Mouse (Mus musculus) heart, embryonic 11.5 days (tissue): ENCODE data around the gene Sh3bgrl. TPM values are rescaled to one million over a fixed set of nuclear protein-coding genes. Genes with fewer than 3 reads are reported as not detected.
"Not testable (repeated sequence)": the region's sequence is repeated elsewhere in the genome, so short reads cannot be mapped to it uniquely, and the experiment has no call there.

Experiments
- ATAC-seq: fragments of 200-750 bp; cut with Nextera tagmentation; replicated peaks from 2 replicates; pipeline ENCODE4 v1.8.0; 2017; ENCODE audit warnings: moderate library complexity; ENCODE audit not compliant: insufficient number of reproducible peaks, low FRiP score, low TSS enrichment
- H3K27ac ChIP-seq: fragments of 300-500 bp; sonication (generic); 2 replicates; pipeline ENCODE4 v1.5.1; 2014; ENCODE audit warnings: mild to moderate bottlenecking, low read depth, low read length
- H3K27me3 ChIP-seq: fragments of 300-500 bp; sonication (generic); 2 replicates; pipeline ENCODE4 v1.6.1; 2014; ENCODE audit warnings: mild to moderate bottlenecking, low read length, mixed read lengths; ENCODE audit not compliant: control insufficient read depth, insufficient read depth
- H3K36me3 ChIP-seq: fragments of 300-500 bp; sonication (generic); 2 replicates; pipeline ENCODE4 v1.6.1; 2014; ENCODE audit warnings: mild to moderate bottlenecking, low read length, moderate library complexity, mixed read lengths; ENCODE audit not compliant: control insufficient read depth, insufficient read depth
- H3K4me1 ChIP-seq: fragments of 300-500 bp; sonication (generic); 2 replicates; pipeline ENCODE4 v1.6.1; 2014; ENCODE audit warnings: low read length; ENCODE audit not compliant: control insufficient read depth, insufficient read depth
- H3K4me2 ChIP-seq: fragments of 300-500 bp; sonication (generic); 2 replicates; pipeline ENCODE4 v1.6.1; 2014; ENCODE audit warnings: mild to moderate bottlenecking, moderate library complexity
- H3K4me3 ChIP-seq: fragments of 300-500 bp; sonication (generic); 2 replicates; pipeline ENCODE4 v1.5.1; 2014; ENCODE audit warnings: low read depth, low read length
- H3K9ac ChIP-seq: fragments of 300-500 bp; sonication (generic); 2 replicates; pipeline ENCODE4 v1.6.1; 2014; ENCODE audit warnings: mild to moderate bottlenecking, low read depth, low read length, moderate library complexity
- H3K9me3 ChIP-seq: fragments of 300-500 bp; sonication (generic); replicated peaks from 2 replicates; pipeline ENCODE4 v1.6.1; 2016; ENCODE audit warnings: low read length; ENCODE audit not compliant: control insufficient read depth
- WGBS: fragments of 180-500 bp; shearing (Covaris S2); extraction: QIAGEN DNeasy Blood & Tissue Kit; methylation state at CpG from one replicate; pipeline ENCODE4 v1.1.7; 2014; ENCODE audit not compliant: insufficient replicate concordance; 5-methylcytosine and 5-hydroxymethylcytosine counted together
- polyA plus RNA-seq: library from polyadenylated mRNA; unstranded; fragments of >200 nt; fragmentation: Nextera tagmentation; extraction: Ambion mirVana; gene quantifications from 2 replicates; pipeline ENCODE4 v1.2.1, GENCODE M21; 2014

Gene Sh3bgrl
- polyA plus RNA-seq: 94.0 and 100 TPM in 2 replicates

DNA sequence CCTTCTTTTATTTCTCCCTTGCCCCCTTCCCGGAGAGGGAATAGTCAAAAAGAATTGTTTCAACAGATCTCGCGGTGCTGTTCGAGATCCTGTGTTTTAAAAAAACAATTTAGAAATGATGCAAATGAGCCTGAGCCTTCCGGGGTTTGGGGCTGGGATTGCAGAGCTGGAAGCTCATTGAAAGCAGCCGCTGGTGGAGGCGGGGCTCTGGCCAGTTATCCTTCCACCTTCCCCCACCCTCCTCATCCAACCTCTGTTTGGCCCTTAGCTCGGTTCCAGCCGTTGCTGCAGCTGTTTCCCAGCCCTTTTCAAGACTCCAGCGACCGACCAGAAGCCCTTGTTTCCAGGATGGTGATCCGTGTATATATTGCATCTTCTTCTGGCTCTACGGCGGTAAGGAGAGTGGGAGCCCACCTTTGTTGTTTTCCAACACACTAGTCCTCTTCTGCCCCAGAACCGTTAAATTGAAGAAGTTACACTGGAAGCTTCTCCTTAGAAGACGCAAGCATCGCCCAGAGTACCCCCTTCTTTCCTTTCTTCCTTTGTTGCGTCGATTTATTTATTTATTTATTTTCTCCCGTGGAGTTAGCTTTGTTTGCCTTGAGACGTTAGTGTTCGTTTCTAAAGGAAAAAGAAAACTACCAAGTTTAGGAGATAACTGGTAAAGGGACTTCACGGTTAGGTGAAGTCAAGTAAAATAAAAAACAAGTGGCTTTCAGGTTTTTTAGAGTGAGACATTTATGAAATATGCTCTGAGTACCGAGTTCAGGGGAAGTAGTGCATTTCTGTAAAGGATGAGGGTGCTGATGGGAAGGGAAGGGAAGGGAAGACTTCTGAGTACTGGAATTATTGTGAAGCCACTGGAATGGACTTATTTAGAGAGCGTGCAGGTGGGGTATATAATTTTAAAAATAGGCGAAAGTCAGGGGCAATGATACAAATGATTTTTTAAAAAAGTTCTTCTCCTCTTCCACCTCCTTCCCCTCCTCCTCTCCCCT, at the start of gene Sh3bgrl:
Sh3bgrl (plus strand) TSS at position 121 of the 998 bp plus-strand sequence.
- no peaks in the 10 kb centered on the region for H3K9me3 ChIP-seq

DNA sequence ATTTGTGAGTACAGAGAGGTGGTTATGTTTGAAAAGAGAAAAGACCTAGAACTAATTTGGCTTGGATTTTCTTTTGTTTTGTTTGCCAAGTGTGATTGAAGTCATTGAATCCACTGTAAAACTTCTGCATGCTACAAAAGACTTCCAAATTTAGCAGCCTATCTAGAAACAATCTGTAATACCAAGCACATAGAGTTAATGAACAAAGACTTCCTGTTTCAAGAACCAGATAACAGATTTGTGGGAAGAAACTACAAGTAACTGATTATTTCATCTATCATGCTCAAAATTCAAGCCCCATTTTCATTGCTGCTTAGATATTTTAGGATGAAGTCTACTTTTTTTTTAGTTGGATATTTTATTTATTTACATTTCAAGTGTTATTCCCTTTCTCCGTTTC, 47.4 kb upstream of the Sh3bgrl start:
- Histone ChIP-seq H3K9ac (no peak overlapping the region), H3K9me3 (no peaks in the 10 kb centered on the region), H3K27ac (no peak overlapping the region), H3K36me3 (no peaks in the 10 kb centered on the region), H3K27me3 (no peaks in the 10 kb centered on the region), H3K4me2 (no peak overlapping the region), H3K4me1 (no peaks in the 10 kb centered on the region), H3K4me3 (no peak overlapping the region)
- ATAC-seq: no peak
- 42% methylated on average over 1 of the region's 1 CpGs for WGBS

More for the DNA sequence above, at the start of gene Sh3bgrl:
- H3K27me3 ChIP-seq: no peaks in the 10 kb centered on the region
- H3K36me3 ChIP-seq: no peaks in the 10 kb centered on the region
- peak within 1 kb of the TSS; percentile 74 for H3K9ac ChIP-seq
- peak within 1 kb of the TSS; percentile 83 for H3K27ac ChIP-seq
- H3K4me3 ChIP-seq: peak within 1 kb of the TSS; percentile 55
- H3K4me1 ChIP-seq: no peaks in the 10 kb centered on the region
- 17% methylated on average over 26 of the region's 26 CpGs for WGBS
- peak within 1 kb of the TSS; percentile 58 for H3K4me2 ChIP-seq
- peak; percentile 76 for ATAC-seq

DNA sequence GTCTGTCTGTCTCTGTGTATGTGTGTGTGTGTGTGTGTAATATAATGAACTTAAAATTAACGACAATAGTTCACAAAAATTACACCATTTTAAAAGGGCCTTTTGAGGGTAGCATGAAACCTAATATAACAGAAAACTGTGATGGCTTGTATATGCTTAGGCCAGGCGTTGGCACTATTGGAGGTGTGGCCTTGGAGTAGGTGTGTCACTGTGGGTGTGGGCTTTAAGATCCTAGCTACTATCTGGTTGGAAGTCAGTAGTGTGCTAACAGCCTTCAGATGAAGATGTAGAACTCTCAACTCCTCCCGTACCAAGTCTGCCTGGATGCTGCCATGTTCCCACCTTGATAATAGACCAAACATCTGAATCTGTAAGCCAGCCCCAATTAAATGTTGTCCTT, 23.4 kb upstream of the Sh3bgrl start:
- H3K36me3 ChIP-seq: no peaks in the 10 kb centered on the region
- no peak overlapping the region for H3K4me2 ChIP-seq
- no peak overlapping the region for H3K27ac ChIP-seq
- H3K9me3 ChIP-seq: no peaks in the 10 kb centered on the region
- no peak overlapping the region for H3K4me3 ChIP-seq
- ATAC-seq: no peak
- H3K9ac ChIP-seq: no peak overlapping the region
- WGBS: 66% methylated on average over 3 of the region's 3 CpGs
- H3K27me3 ChIP-seq: no peaks in the 10 kb centered on the region
- H3K4me1 ChIP-seq: no peaks in the 10 kb centered on the region

DNA sequence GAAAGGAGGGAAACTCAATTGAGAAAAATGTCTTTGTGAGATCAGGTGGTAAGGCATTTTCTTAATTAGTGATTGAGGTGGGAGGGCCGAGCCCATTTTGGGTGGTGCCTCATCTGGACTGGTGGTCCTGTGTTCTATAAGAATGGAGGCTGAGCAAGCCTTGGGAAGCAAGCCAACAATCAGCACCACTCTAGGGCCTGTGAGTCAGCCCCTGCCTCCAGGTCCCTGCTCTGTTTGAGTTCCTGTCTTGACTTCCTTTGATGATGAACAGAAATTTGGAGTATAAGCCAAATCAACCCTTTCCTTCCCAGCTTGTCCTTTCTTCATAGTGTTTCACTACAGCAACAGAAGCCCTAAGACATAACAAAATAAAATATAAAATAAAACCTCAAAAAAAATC, 19.4 kb upstream of the Sh3bgrl start:
- H3K36me3 ChIP-seq: no peaks in the 10 kb centered on the region
- H3K9me3 ChIP-seq: no peaks in the 10 kb centered on the region
- no peak overlapping the region for H3K4me3 ChIP-seq
- H3K9ac ChIP-seq: no peak overlapping the region
- H3K4me1 ChIP-seq: no peaks in the 10 kb centered on the region
- no peaks in the 10 kb centered on the region for H3K27me3 ChIP-seq
- no peak for ATAC-seq
- 78% methylated on average over 1 of the region's 1 CpGs for WGBS
- H3K4me2 ChIP-seq: no peak overlapping the region
- H3K27ac ChIP-seq: no peak overlapping the region

DNA sequence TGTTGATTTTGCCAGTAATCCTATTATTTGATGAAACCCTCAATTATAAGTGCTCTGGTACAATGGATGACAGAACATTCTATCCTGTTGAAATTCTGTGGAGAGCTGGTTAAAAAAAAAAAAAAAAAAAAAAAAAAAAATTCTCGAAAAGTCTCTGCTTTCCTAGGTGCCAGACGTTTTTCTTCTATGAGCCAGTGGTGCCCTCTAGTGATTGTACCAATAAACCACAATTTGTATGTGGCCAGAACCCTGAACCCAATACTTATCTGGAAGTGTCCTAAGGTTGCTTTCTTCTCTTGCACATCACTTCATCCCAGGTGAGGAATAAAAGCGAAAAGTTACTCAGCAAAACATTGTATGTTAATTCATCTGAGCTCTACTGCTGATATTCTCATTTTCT, 18.8 kb upstream of the Sh3bgrl start:
- Histone ChIP-seq H3K9ac (no peak overlapping the region), H3K4me3 (no peak overlapping the region), H3K4me1 (no peaks in the 10 kb centered on the region), H3K27me3 (no peaks in the 10 kb centered on the region), H3K4me2 (no peak overlapping the region), H3K36me3 (no peaks in the 10 kb centered on the region), H3K9me3 (no peaks in the 10 kb centered on the region), H3K27ac (no peak overlapping the region)
- WGBS: 22% methylated on average over 3 of the region's 3 CpGs
- ATAC-seq: no peak

DNA sequence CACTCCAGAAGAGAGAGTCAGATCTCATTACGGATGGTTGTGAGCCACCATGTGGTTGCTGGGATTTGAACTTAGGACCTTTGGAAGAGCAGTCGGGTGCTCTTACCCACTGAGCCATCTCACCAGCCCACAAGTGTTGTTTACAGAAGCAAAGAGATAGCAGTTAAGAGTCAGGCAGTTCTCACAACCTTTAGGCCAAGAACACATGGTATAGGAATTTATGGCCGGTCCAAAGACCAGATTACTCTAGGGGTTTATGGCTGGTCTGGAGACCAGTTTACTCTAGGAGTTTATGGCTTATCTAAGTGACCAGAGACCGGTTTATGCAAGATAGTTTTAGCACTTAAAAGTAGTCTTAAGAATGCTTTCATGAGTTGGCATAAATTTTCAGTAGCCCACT, 15.8 kb upstream of the Sh3bgrl start:
- H3K4me1 ChIP-seq, H3K36me3 ChIP-seq, H3K27me3 ChIP-seq, H3K4me2 ChIP-seq, H3K27ac ChIP-seq, H3K9ac ChIP-seq, H3K9me3 ChIP-seq, H3K4me3 ChIP-seq, ATAC-seq: not testable (repeated sequence)
- 63% methylated on average over 3 of the region's 4 CpGs for WGBS

DNA sequence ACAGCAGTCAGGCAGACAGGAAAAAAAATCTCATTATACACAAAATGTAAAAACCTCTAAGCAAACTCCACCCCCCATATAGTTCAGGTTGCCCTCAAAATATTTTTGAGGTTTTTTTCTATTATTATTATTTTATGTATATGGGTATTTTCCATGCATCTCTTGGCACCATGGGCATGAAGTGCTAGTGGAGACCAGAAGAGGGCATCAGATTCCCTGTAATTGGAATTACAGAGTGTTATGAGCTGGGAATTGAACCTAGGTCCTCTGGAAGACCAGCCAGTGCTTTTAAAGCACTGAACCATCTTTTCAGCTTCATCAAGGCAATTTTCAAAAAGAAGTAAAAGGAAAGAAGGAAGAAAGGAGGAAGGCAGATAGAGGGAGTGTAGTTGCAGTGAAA, 8.1 kb upstream of the Sh3bgrl start:
- Histone ChIP-seq H3K9ac (no peak overlapping the region), H3K4me1 (no peaks in the 10 kb centered on the region), H3K4me2 (no peak overlapping the region), H3K4me3 (no peak overlapping the region), H3K27ac (no peak overlapping the region), H3K36me3 (no peaks in the 10 kb centered on the region), H3K9me3 (no peaks in the 10 kb centered on the region), H3K27me3 (no peaks in the 10 kb centered on the region)
- ATAC-seq: no peak

DNA sequence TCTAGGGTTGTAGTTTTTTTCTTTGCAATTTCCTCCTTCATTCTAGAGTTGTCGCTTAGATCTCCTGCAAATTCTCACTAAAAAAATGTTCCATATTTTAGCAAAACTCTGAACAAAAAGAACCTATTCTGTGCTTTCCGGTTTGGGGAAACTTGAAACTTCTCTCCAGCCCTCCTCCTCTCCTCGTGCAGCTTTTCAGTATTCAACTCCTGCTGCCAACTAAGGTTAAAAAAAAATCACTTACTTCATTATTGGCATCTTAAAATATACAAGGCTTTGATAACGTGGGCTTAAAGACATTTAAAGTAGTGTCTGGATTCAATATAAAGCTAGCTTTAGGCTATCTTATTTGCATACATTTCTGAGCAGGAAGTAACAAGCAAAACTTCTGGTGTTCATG, 365 bp upstream of the Sh3bgrl start:
- Histone ChIP-seq H3K9me3 (no peaks in the 10 kb centered on the region), H3K4me2 (peak overlapping the region; percentile 37), H3K27ac (peak overlapping the region; percentile 59; the same call in 1 of the 2 replicates), H3K4me1 (no peaks in the 10 kb centered on the region), H3K36me3 (no peaks in the 10 kb centered on the region), H3K4me3 (peak overlapping the region; percentile 55), H3K9ac (peak overlapping the region; percentile 46; the same call in 1 of the 2 replicates), H3K27me3 (no peaks in the 10 kb centered on the region)
- 9% methylated on average over 4 of the region's 4 CpGs for WGBS
- no peak; the same call in 1 of the 2 replicates for ATAC-seq

DNA sequence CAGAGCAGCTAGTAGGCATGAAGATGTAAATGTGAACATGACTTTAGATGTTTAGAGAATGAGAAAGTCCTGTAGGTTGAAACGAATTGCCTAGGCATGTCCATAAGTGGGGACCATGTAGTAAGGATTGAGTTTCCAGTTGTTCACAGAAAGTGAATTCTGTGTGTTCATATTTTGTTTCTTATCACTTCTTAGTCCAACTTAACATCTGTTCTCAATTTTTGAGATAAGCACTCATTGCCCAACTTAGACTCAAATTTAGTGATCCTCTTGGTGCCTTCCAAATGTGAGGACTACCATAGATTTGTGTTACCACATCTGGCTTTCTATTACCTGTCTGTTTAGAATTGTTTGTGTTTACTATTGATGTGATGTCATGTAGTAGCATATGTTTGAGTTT, 3.3 kb downstream of the Sh3bgrl start:
- H3K27ac ChIP-seq: no peak overlapping the region
- H3K4me1 ChIP-seq: no peaks in the 10 kb centered on the region
- H3K27me3 ChIP-seq: no peaks in the 10 kb centered on the region
- no peak overlapping the region for H3K4me3 ChIP-seq
- whole genome bisulfite sequencing: 62% methylated on average over 1 of the region's 1 CpGs
- H3K9ac ChIP-seq: no peak overlapping the region
- no peak for ATAC-seq
- H3K36me3 ChIP-seq: no peaks in the 10 kb centered on the region
- H3K9me3 ChIP-seq: no peaks in the 10 kb centered on the region
- H3K4me2 ChIP-seq: no peak overlapping the region
